Mouse (Mus musculus) brain, embryonic 14.5 days (tissue): ENCODE data around the gene Kif2a.

Experiments used
- CTCF ChIP-seq: fragments of 200-500 bp; IDR thresholded peaks from 2 replicates; pipeline ENCODE4 v1.5.1; 2012; ENCODE audit warnings: inconsistent platforms, mild to moderate bottlenecking, moderate library complexity, borderline replicate concordance; ENCODE audit not compliant: insufficient read depth, insufficient read length; ENCODE audit errors: extremely low read depth
- POLR2A ChIP-seq: fragments of 200-500 bp; IDR thresholded peaks from 2 replicates; pipeline ENCODE4 v1.6.1; 2012; ENCODE audit warnings: mild to moderate bottlenecking, inconsistent platforms, borderline replicate concordance; ENCODE audit not compliant: poor library complexity, insufficient read depth, insufficient read length, severe bottlenecking; ENCODE audit errors: extremely low read depth

GRCm38 (mm10) chr13:106947583-106947982 is 74.3 kb downstream of the Kif2a start:
- TF ChIP-seq CTCF (no peak), POLR2A (no peak)
